Mouse (Mus musculus) intestine, embryonic 15.5 days (tissue): ENCODE data around the gene Taf1c. TPM values are rescaled to one million over a fixed set of nuclear protein-coding genes. Genes with fewer than 3 reads are reported as not detected.
A peak's percentile ranks its signal among the peaks of the same experiment; 100 is the strongest.

Experiments used
- ATAC-seq: fragments of 200-750 bp; cut with Nextera tagmentation; 2 replicates; pipeline ENCODE4 v1.8.0; 2017; ENCODE audit warnings: moderate TSS enrichment, moderate library complexity
- H3K27ac ChIP-seq: fragments of 300-500 bp; sonication (generic); 2 replicates; pipeline ENCODE4 v1.5.1; 2015; ENCODE audit warnings: mild to moderate bottlenecking, inconsistent platforms
- H3K27me3 ChIP-seq: fragments of 300-500 bp; sonication (generic); replicated peaks from 2 replicates; pipeline ENCODE4 v1.6.1; 2015; ENCODE audit warnings: inconsistent platforms
- H3K36me3 ChIP-seq: fragments of 300-500 bp; sonication (generic); 2 replicates; pipeline ENCODE4 v1.6.1; 2015; ENCODE audit warnings: inconsistent platforms
- H3K4me1 ChIP-seq: fragments of 300-500 bp; sonication (generic); replicated peaks from 2 replicates; pipeline ENCODE4 v1.6.1; 2015; ENCODE audit warnings: inconsistent platforms
- H3K4me2 ChIP-seq: fragments of 300-500 bp; sonication (generic); replicated peaks from 2 replicates; pipeline ENCODE4 v1.6.1; 2015; ENCODE audit warnings: mild to moderate bottlenecking, inconsistent platforms
- H3K4me3 ChIP-seq: fragments of 300-500 bp; sonication (generic); replicated peaks from 2 replicates; pipeline ENCODE4 v1.5.1; 2015; ENCODE audit warnings: inconsistent platforms
- H3K9ac ChIP-seq: fragments of 300-500 bp; sonication (generic); 2 replicates; pipeline ENCODE4 v1.6.1; 2015; ENCODE audit warnings: inconsistent platforms
- H3K9me3 ChIP-seq: fragments of 300-500 bp; sonication (generic); 2 replicates; pipeline ENCODE4 v1.6.1; 2016; ENCODE audit warnings: inconsistent platforms
- WGBS: fragments of 180-500 bp; shearing (Covaris S2); methylation state at CpG from one replicate; pipeline ENCODE4 v1.1.7; 2015; 5-methylcytosine and 5-hydroxymethylcytosine counted together
- polyA plus RNA-seq: library from polyadenylated mRNA; unstranded; fragments of >200 nt; fragmentation: Nextera tagmentation; extraction: Ambion mirVana; gene quantifications from 2 replicates; pipeline ENCODE4 v1.2.1, GENCODE M21; 2015

The Taf1c gene
- polyA plus RNA-seq, 1 experiment from 2014 or later, result 10.0 TPM

GRCm38 (mm10) chr8:119590348-119590747 lies 14.7 kb downstream of the Taf1c start:
- Histone ChIP-seq H3K9me3 (no peaks in the 10 kb centered on the region), H3K9ac (no peak overlapping the region), H3K4me1 (peaks cover 20% of the 10 kb centered on the region; the same call in 1 of the 2 replicates), H3K27ac (peak overlapping the region; percentile 56; the same call in 1 of the 2 replicates), H3K4me2 (0 out of 2 replicates have a peak overlapping the region, but pooled peaks have one; percentile 6), H3K27me3 (no peaks in the 10 kb centered on the region), H3K36me3 (no peaks in the 10 kb centered on the region), H3K4me3 (no peak overlapping the region)
- ATAC-seq, result peak; percentile 82
- 66% methylated on average over 14 of the region's 14 CpGs for WGBS

GRCm38 (mm10) chr8:119588844-119589243 lies 16.2 kb downstream of the Taf1c start:
- 33% methylated on average over 10 of the region's 10 CpGs for WGBS
- H3K9ac ChIP-seq, result no peak overlapping the region

GRCm38 (mm10) chr8:119588321-119588720 lies 16.7 kb downstream of the Taf1c start:
- Histone ChIP-seq H3K4me2 (no peak overlapping the region), H3K27me3 (no peaks in the 10 kb centered on the region), H3K9ac (no peak overlapping the region), H3K9me3 (no peaks in the 10 kb centered on the region), H3K27ac (no peak overlapping the region), H3K4me1 (peaks cover 10% of the 10 kb centered on the region; the same call in 1 of the 2 replicates), H3K36me3 (no peaks in the 10 kb centered on the region), H3K4me3 (no peak overlapping the region)
- ATAC-seq, result no peak
- 63% methylated on average over 4 of the region's 4 CpGs for WGBS

More at GRCm38 (mm10) chr8:119588844-119589243, 16.2 kb downstream of the Taf1c start:
- no peak for ATAC-seq
- H3K4me2 ChIP-seq, result no peak overlapping the region
- H3K27me3 ChIP-seq, result no peaks in the 10 kb centered on the region
- H3K27ac ChIP-seq, result no peak overlapping the region
- no peaks in the 10 kb centered on the region for H3K36me3 ChIP-seq
- H3K4me1 ChIP-seq, result peaks cover 10% of the 10 kb centered on the region; the same call in 1 of the 2 replicates
- H3K9me3 ChIP-seq, result no peaks in the 10 kb centered on the region
- no peak overlapping the region for H3K4me3 ChIP-seq

- H3K4me1 ChIP-seq, result peaks cover 8% of the 10 kb centered on the region; the same call in 1 of the 2 replicates
- ATAC-seq, result peak; percentile 48
- H3K9ac ChIP-seq, result peak overlapping the region; percentile 21; the same call in 1 of the 2 replicates
- H3K36me3 ChIP-seq, result no peaks in the 10 kb centered on the region
- WGBS, result 22% methylated on average over 18 of the region's 24 CpGs
- peak overlapping the region; percentile 29 for H3K4me3 ChIP-seq
- peak overlapping the region; percentile 7; the same call in 1 of the 2 replicates for H3K27ac ChIP-seq
- H3K9me3 ChIP-seq, result no peaks in the 10 kb centered on the region
- no peaks in the 10 kb centered on the region for H3K27me3 ChIP-seq
- H3K4me2 ChIP-seq, result peak overlapping the region; percentile 63
Observed at GRCm38 (mm10) chr8:119585901-119586300, 19.1 kb downstream of the Taf1c start.

- H3K27me3 ChIP-seq, result no peaks in the 10 kb centered on the region
- H3K4me3 ChIP-seq, result no peak overlapping the region
- H3K9me3 ChIP-seq, result no peaks in the 10 kb centered on the region
- 48% methylated on average over 5 of the region's 5 CpGs for WGBS
- no peak overlapping the region for H3K9ac ChIP-seq
- peaks cover 9% of the 10 kb centered on the region; the same call in 1 of the 2 replicates for H3K4me1 ChIP-seq
- ATAC-seq, result peak; percentile 60
- peak overlapping the region; percentile 70; the same call in 1 of the 2 replicates for H3K27ac ChIP-seq
- no peak overlapping the region for H3K4me2 ChIP-seq
- H3K36me3 ChIP-seq, result no peaks in the 10 kb centered on the region
Observed at GRCm38 (mm10) chr8:119580441-119581161, 24.4 kb downstream of the Taf1c start.

GRCm38 (mm10) chr8:119579096-119579495 lies 25.9 kb downstream of the Taf1c start:
- H3K9ac ChIP-seq, result no peak overlapping the region
- WGBS, result 36% methylated on average over 13 of the region's 13 CpGs
- no peak for ATAC-seq

GRCm38 (mm10) chr8:119575366-119575726 lies 29.7 kb downstream of the Taf1c start:
- H3K27me3 ChIP-seq, result no peaks in the 10 kb centered on the region
- H3K27ac ChIP-seq, result 0 out of 2 replicates have a peak overlapping the region, but pooled peaks have one; percentile 71
- no peaks in the 10 kb centered on the region for H3K9me3 ChIP-seq
- H3K36me3 ChIP-seq, result no peaks in the 10 kb centered on the region
- ATAC-seq, result no peak
- peaks cover 5% of the 10 kb centered on the region for H3K4me1 ChIP-seq
- 1% methylated on average over 16 of the region's 16 CpGs for WGBS
- H3K4me3 ChIP-seq, result peak overlapping the region; percentile 62
- H3K4me2 ChIP-seq, result peak overlapping the region; percentile 94
- peak overlapping the region; percentile 50 for H3K9ac ChIP-seq

More at GRCm38 (mm10) chr8:119579096-119579495, 25.9 kb downstream of the Taf1c start:
- H3K4me2 ChIP-seq, result no peak overlapping the region
- no peaks in the 10 kb centered on the region for H3K27me3 ChIP-seq
- no peaks in the 10 kb centered on the region for H3K36me3 ChIP-seq
- H3K9me3 ChIP-seq, result no peaks in the 10 kb centered on the region
- peaks cover 11% of the 10 kb centered on the region for H3K4me1 ChIP-seq
- 0 out of 2 replicates have a peak overlapping the region, but pooled peaks have one; percentile 36 for H3K27ac ChIP-seq
- H3K4me3 ChIP-seq, result no peak overlapping the region

- Histone ChIP-seq H3K27ac (peak within 1 kb of the TSS; percentile 71), H3K4me3 (peak within 1 kb of the TSS; percentile 62), H3K36me3 (no peaks in the 10 kb centered on the region), H3K27me3 (no peaks in the 10 kb centered on the region), H3K4me2 (peak within 1 kb of the TSS; percentile 94), H3K9ac (peak within 1 kb of the TSS; percentile 75), H3K9me3 (no peaks in the 10 kb centered on the region), H3K4me1 (peaks cover 5% of the 10 kb centered on the region)
- peak; percentile 91 for ATAC-seq
- under 1% methylated on average over 95 of the region's 97 CpGs for WGBS
Observed at GRCm38 (mm10) chr8:119574437-119575365, 30.3 kb downstream of the Taf1c start, which contains the start of the genes Hsdl1 and Dnaaf1. Gene Hsdl1 (minus strand): TSS chr8:119575183. Gene Dnaaf1 (plus strand): TSS chr8:119575235.

GRCm38 (mm10) chr8:119572411-119572810 lies 32.6 kb downstream of the Taf1c start:
- Histone ChIP-seq H3K4me3 (no peak overlapping the region), H3K27ac (no peak overlapping the region; the same call in 1 of the 2 replicates), H3K4me2 (no peak overlapping the region), H3K9me3 (no peaks in the 10 kb centered on the region), H3K9ac (no peak overlapping the region), H3K4me1 (peaks cover 2% of the 10 kb centered on the region; the same call in 1 of the 2 replicates), H3K36me3 (no peaks in the 10 kb centered on the region), H3K27me3 (no peaks in the 10 kb centered on the region)
- no peak for ATAC-seq
- WGBS, result 66% methylated on average over 4 of the region's 4 CpGs

GRCm38 (mm10) chr8:119571135-119571534 lies 33.9 kb downstream of the Taf1c start:
- no peaks in the 10 kb centered on the region for H3K36me3 ChIP-seq
- no peaks in the 10 kb centered on the region for H3K9me3 ChIP-seq

GRCm38 (mm10) chr8:119569881-119570280 lies 35.1 kb downstream of the Taf1c start:
- no peaks in the 10 kb centered on the region for H3K4me1 ChIP-seq
- no peaks in the 10 kb centered on the region for H3K27me3 ChIP-seq
- WGBS, result 42% methylated on average over 4 of the region's 4 CpGs
- ATAC-seq, result no peak
- no peak overlapping the region for H3K4me3 ChIP-seq
- H3K9me3 ChIP-seq, result no peaks in the 10 kb centered on the region
- H3K36me3 ChIP-seq, result peaks cover 11% of the 10 kb centered on the region; the same call in 1 of the 2 replicates
- H3K4me2 ChIP-seq, result no peak overlapping the region
- H3K27ac ChIP-seq, result no peak overlapping the region
- no peak overlapping the region for H3K9ac ChIP-seq

More at GRCm38 (mm10) chr8:119571135-119571534, 33.9 kb downstream of the Taf1c start:
- no peak for ATAC-seq
- Histone ChIP-seq H3K27me3 (no peaks in the 10 kb centered on the region), H3K4me3 (no peak overlapping the region), H3K4me1 (peaks cover 2% of the 10 kb centered on the region; the same call in 1 of the 2 replicates), H3K4me2 (no peak overlapping the region), H3K9ac (no peak overlapping the region), H3K27ac (no peak overlapping the region)
- WGBS, result 77% methylated on average over 6 of the region's 6 CpGs

GRCm38 (mm10) chr8:119568951-119569350 lies 36.1 kb downstream of the Taf1c start:
- no peak overlapping the region for H3K27ac ChIP-seq
- no peak for ATAC-seq
- H3K9ac ChIP-seq, result no peak overlapping the region
- H3K36me3 ChIP-seq, result peaks cover 17% of the 10 kb centered on the region
- H3K9me3 ChIP-seq, result no peaks in the 10 kb centered on the region
- WGBS, result 60% methylated on average over 7 of the region's 7 CpGs
- H3K4me1 ChIP-seq, result no peaks in the 10 kb centered on the region
- H3K27me3 ChIP-seq, result no peaks in the 10 kb centered on the region
- H3K4me2 ChIP-seq, result no peak overlapping the region
- no peak overlapping the region for H3K4me3 ChIP-seq
